Comparison of ENCODE assay signal across 9 mouse cellular contexts in the genomic region with DNA sequence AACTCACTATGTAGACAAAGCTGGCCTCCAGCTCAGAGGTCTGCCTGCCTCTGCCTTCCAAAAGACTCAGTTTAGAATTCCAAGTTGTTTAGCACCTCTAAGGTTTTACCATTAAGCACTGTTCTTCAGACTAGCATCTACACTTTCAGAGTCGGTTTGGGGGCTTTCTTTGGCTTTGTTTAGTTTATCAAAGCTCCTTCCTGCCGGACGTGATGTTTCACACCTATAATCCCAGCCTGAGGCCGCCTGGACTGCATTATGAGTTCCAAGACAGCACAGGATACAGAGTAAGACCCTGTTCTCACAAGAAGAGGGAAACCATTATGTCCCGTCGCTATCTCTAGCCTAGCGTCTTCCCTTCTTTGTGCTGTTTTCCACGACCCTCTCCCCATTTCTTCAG. TPM values are rescaled to one million over a fixed set of nuclear protein-coding genes. Genes with fewer than 3 reads are reported as not detected.
DNase-seq lines count a peak whose midpoint lies in the region; ATAC-seq lines count a peak whose summit lies in the region.
"Had no signal": no experiment of that assay in that cellular context is flagged by ENCODE, and none has a peak within 500 bp of the region (broad histone marks: within the 10 kb centered on the region; RNA-seq: fewer than 3 reads in every experiment).

No protein-coding gene starts in this region.

- ATAC-seq in megakaryocyte, adult 5-6 weeks (ENCODE audit: poor library complexity, severe bottlenecking): no peak
- no peak for ATAC-seq in forebrain, embryonic 14.5 days
- ATAC-seq in limb, embryonic 15.5 days (ENCODE audit: insufficient number of reproducible peaks, low FRiP score, low TSS enrichment, low read depth): no peak
- no peak for ATAC-seq in stomach, embryonic 15.5 days (ENCODE audit: insufficient read depth, low FRiP score, low read depth)

- no peaks in the 10 kb centered on the region for H3K27me3 ChIP-seq in megakaryocyte, embryonic 14.5 days (replicated peaks)
- 0 out of 2 replicates have a peak, but pooled peaks cover 3% of the 10 kb centered on the region for H3K27me3 ChIP-seq in forebrain, embryonic 14.5 days (replicated peaks; ENCODE audit: control insufficient read depth, insufficient read depth, low read length)
- peaks cover 6% of the 10 kb centered on the region; the same call in 1 of the 2 replicates for H3K27me3 ChIP-seq in limb, embryonic 15.5 days
- H3K27me3 ChIP-seq in stomach, embryonic 15.5 days (replicated peaks): no peaks in the 10 kb centered on the region

- peaks cover 72% of the 10 kb centered on the region for H3K4me1 ChIP-seq in megakaryocyte, embryonic 14.5 days
- H3K4me1 ChIP-seq in forebrain, embryonic 14.5 days (ENCODE audit: control insufficient read depth, insufficient read depth, low read length): peaks cover 43% of the 10 kb centered on the region
- peaks cover 46% of the 10 kb centered on the region for H3K4me1 ChIP-seq in limb, embryonic 15.5 days
- H3K4me1 ChIP-seq in stomach, embryonic 15.5 days: peaks cover 32% of the 10 kb centered on the region

- peak overlapping the region; percentile 67 for H3K4me2 ChIP-seq in forebrain, embryonic 14.5 days (ENCODE audit: low read length)
- peak overlapping the region; percentile 64 for H3K4me2 ChIP-seq in limb, embryonic 15.5 days
- peak overlapping the region; percentile 71 for H3K4me2 ChIP-seq in stomach, embryonic 15.5 days

- H3K4me3 ChIP-seq in megakaryocyte, embryonic 14.5 days (replicated peaks): peak overlapping the region; percentile 95
- peak overlapping the region; percentile 91 for H3K4me3 ChIP-seq in forebrain, embryonic 14.5 days (ENCODE audit: low read depth, low read length)
- peak overlapping the region; percentile 92 for H3K4me3 ChIP-seq in limb, embryonic 15.5 days
- H3K4me3 ChIP-seq in stomach, embryonic 15.5 days (replicated peaks): peak overlapping the region; percentile 73

- peak overlapping the region; percentile 93; the same call in 1 of the 2 replicates for H3K9ac ChIP-seq in forebrain, embryonic 14.5 days (ENCODE audit: low read length)
- H3K9ac ChIP-seq in limb, embryonic 15.5 days: 0 out of 2 replicates have a peak overlapping the region, but pooled peaks have one; percentile 10
- 0 out of 2 replicates have a peak overlapping the region, but pooled peaks have one; percentile 67 for H3K9ac ChIP-seq in stomach, embryonic 15.5 days

- H3K27ac ChIP-seq in forebrain, embryonic 14.5 days (ENCODE audit: low read depth, low read length): no peak overlapping the region
- no peak overlapping the region for H3K27ac ChIP-seq in limb, embryonic 15.5 days
- 0 out of 2 replicates have a peak overlapping the region, but pooled peaks have one; percentile 8 for H3K27ac ChIP-seq in stomach, embryonic 15.5 days

- no peaks in the 10 kb centered on the region for H3K9me3 ChIP-seq in megakaryocyte, embryonic 14.5 days
- no peaks in the 10 kb centered on the region for H3K9me3 ChIP-seq in forebrain, embryonic 14.5 days (replicated peaks; ENCODE audit: control insufficient read depth, low read length)
- no peaks in the 10 kb centered on the region for H3K9me3 ChIP-seq in limb, embryonic 15.5 days
- no peaks in the 10 kb centered on the region for H3K9me3 ChIP-seq in stomach, embryonic 15.5 days

- peaks cover 57% of the 10 kb centered on the region for H3K36me3 ChIP-seq in megakaryocyte, embryonic 14.5 days (replicated peaks; ENCODE audit: low read length)
- no peaks in the 10 kb centered on the region for H3K36me3 ChIP-seq in forebrain, embryonic 14.5 days (ENCODE audit: control insufficient read depth, insufficient read depth, low read length)
- H3K36me3 ChIP-seq in limb, embryonic 15.5 days: no peaks in the 10 kb centered on the region
- no peaks in the 10 kb centered on the region for H3K36me3 ChIP-seq in stomach, embryonic 15.5 days

- DNase-seq in forebrain, embryonic 14.5 days (ENCODE audit: low spot score): no peak
- no peak for DNase-seq in right cerebral cortex, postnatal 25 days
- no peak for DNase-seq in left cerebral cortex, adult 9 months (ENCODE audit: low spot score in 2 of 2)
- no peak for DNase-seq in frontal cortex, adult 2 months (ENCODE audit: extremely low spot score in 1 of 2, low spot score in 1 of 2)
- DNase-seq: adrenal gland, postnatal 36 days had no signal

- 43% methylated on average over 8 of the region's 8 CpGs for WGBS in forebrain, embryonic 14.5 days
- 48% methylated on average over 8 of the region's 8 CpGs for whole genome bisulfite sequencing in limb, embryonic 15.5 days
- WGBS in stomach, embryonic 15.5 days: 40% methylated on average over 8 of the region's 8 CpGs

RNA-seq across cellular contexts. Expression of gene Clic4, which starts 2.1 kb away (rescaled TPM):
- polyA plus RNA-seq in megakaryocyte, embryonic 14.5 days (2012; ENCODE audit: insufficient read depth, low replicate concordance): 19.4 and 27.6 TPM in 2 replicates
- total RNA-seq in megakaryocyte, adult 5-6 weeks (2015): 28.4 and 29.7 TPM in 2 replicates
- 32.3 and 39.2 TPM in 2 replicates for total RNA-seq in megakaryocyte, adult 5-6 weeks (2017)
- 74.1 and 74.4 TPM in 2 replicates for polyA plus RNA-seq in forebrain, embryonic 14.5 days (2014; fragmentation: Nextera tagmentation; extraction: Ambion mirVana)
- 117 and 133 TPM in 2 replicates for polyA plus RNA-seq in limb, embryonic 15.5 days (2015; fragmentation: Nextera tagmentation; extraction: Ambion mirVana)
- polyA plus RNA-seq in stomach, embryonic 15.5 days (2015; fragmentation: Nextera tagmentation; extraction: Ambion mirVana): 141 and 144 TPM in 2 replicates
- 67.3 and 73.5 TPM in 2 replicates for polyA plus RNA-seq in frontal cortex, adult 2 months (2012; rRNA removed)

Comparison
In these comparisons a context has a peak if more than half of its experiments do, and no peak if none do; other contexts are left out.
1. H3K9ac ChIP-seq: peak in every context shown above with its lines; median percentile 93 in forebrain, embryonic 14.5 days; 67 in stomach, embryonic 15.5 days; 10 in limb, embryonic 15.5 days.